Mouse (Mus musculus) ES-Bruce4 (cell line): ENCODE results near the gene Brsk2.

ENCODE experiments used
- CTCF ChIP-seq: IDR thresholded peaks from one replicate; pipeline ENCODE4 v1.8.1; 2011; ENCODE audit warnings: low read depth, low read length
- EP300 ChIP-seq: IDR thresholded peaks from 2 replicates; pipeline ENCODE4 v1.6.1; 2011; ENCODE audit warnings: low read depth, low read length; ENCODE audit not compliant: insufficient read depth
- POLR2A ChIP-seq: IDR thresholded peaks from one replicate; pipeline ENCODE4 v1.8.1; 2011; ENCODE audit warnings: low read length; ENCODE audit not compliant: insufficient read depth

- TF ChIP-seq CTCF (no peak), POLR2A (no peak), EP300 (no peak)
These were observed 70.1 kb downstream of the Brsk2 start for GRCm38 (mm10) chr7:142019699-142020098.
